Mouse (Mus musculus) liver, embryonic 16.5 days (tissue): ENCODE results near the gene Ncor2. TPM values are rescaled to one million over a fixed set of nuclear protein-coding genes. Genes with fewer than 3 reads are reported as not detected.

ENCODE experiments used
- ATAC-seq: fragments of 200-750 bp; cut with Nextera tagmentation; 2 replicates; pipeline ENCODE4 v1.8.0; 2017; ENCODE audit warnings: low read depth, mild to moderate bottlenecking, moderate number of reproducible peaks, moderate library complexity
- H3K27ac ChIP-seq: fragments of 300-500 bp; sonication (generic); 2 replicates; pipeline ENCODE4 v1.5.1; 2014; ENCODE audit warnings: mild to moderate bottlenecking, low read length
- H3K27me3 ChIP-seq: fragments of 300-500 bp; sonication (generic); 2 replicates; pipeline ENCODE4 v1.6.1; 2014; ENCODE audit warnings: low read depth, low read length, mixed read lengths; ENCODE audit not compliant: control insufficient read depth, insufficient read depth
- H3K36me3 ChIP-seq: fragments of 300-500 bp; sonication (generic); 2 replicates; pipeline ENCODE4 v1.6.1; 2014; ENCODE audit warnings: mild to moderate bottlenecking; ENCODE audit not compliant: control insufficient read depth, insufficient read depth
- H3K4me1 ChIP-seq: fragments of 300-500 bp; sonication (generic); 2 replicates; pipeline ENCODE4 v1.6.1; 2014; ENCODE audit warnings: low read depth, low read length, mixed read lengths; ENCODE audit not compliant: control insufficient read depth
- H3K4me2 ChIP-seq: fragments of 300-500 bp; sonication (generic); 2 replicates; pipeline ENCODE4 v1.6.1; 2014; ENCODE audit warnings: low read depth, low read length, mixed read lengths
- H3K4me3 ChIP-seq: fragments of 300-500 bp; sonication (generic); 2 replicates; pipeline ENCODE4 v1.5.1; 2014; ENCODE audit warnings: low read depth, mild to moderate bottlenecking, low read length
- H3K9ac ChIP-seq: fragments of 300-500 bp; sonication (generic); 2 replicates; pipeline ENCODE4 v1.6.1; 2014; ENCODE audit warnings: low read depth, low read length
- H3K9me3 ChIP-seq: fragments of 300-500 bp; sonication (generic); replicated peaks from 2 replicates; pipeline ENCODE4 v1.6.1; 2016; ENCODE audit warnings: low read length; ENCODE audit not compliant: control insufficient read depth
- WGBS: fragments of 180-500 bp; shearing (Covaris S2); extraction: QIAGEN DNeasy Blood & Tissue Kit; methylation state at CpG from one replicate; pipeline ENCODE4 v1.1.7; 2014; ENCODE audit not compliant: insufficient replicate concordance; 5-methylcytosine and 5-hydroxymethylcytosine counted together
- polyA plus RNA-seq: library from polyadenylated mRNA; unstranded; fragments of >200 nt; fragmentation: Nextera tagmentation; extraction: Ambion mirVana; gene quantifications from 2 replicates; pipeline ENCODE4 v1.2.1, GENCODE M21; 2015

The Ncor2 gene
- polyA plus RNA-seq, 1 experiment from 2014 or later = 4.2 TPM

- no peak for ATAC-seq
- no peaks in the 10 kb centered on the region for H3K27me3 ChIP-seq
- H3K4me1 ChIP-seq = no peaks in the 10 kb centered on the region
- H3K9me3 ChIP-seq = no peaks in the 10 kb centered on the region; the same call in 1 of the 2 replicates
- 81% methylated on average over 8 of the region's 8 CpGs for WGBS
- H3K4me3 ChIP-seq = no peak overlapping the region
- H3K27ac ChIP-seq = no peak overlapping the region
- no peak overlapping the region for H3K4me2 ChIP-seq
- no peaks in the 10 kb centered on the region; the same call in 1 of the 2 replicates for H3K36me3 ChIP-seq
- H3K9ac ChIP-seq = no peak overlapping the region
Measured at GRCm38 (mm10) chr5:125110196-125110595, 68.8 kb downstream of the Ncor2 start.

DNA sequence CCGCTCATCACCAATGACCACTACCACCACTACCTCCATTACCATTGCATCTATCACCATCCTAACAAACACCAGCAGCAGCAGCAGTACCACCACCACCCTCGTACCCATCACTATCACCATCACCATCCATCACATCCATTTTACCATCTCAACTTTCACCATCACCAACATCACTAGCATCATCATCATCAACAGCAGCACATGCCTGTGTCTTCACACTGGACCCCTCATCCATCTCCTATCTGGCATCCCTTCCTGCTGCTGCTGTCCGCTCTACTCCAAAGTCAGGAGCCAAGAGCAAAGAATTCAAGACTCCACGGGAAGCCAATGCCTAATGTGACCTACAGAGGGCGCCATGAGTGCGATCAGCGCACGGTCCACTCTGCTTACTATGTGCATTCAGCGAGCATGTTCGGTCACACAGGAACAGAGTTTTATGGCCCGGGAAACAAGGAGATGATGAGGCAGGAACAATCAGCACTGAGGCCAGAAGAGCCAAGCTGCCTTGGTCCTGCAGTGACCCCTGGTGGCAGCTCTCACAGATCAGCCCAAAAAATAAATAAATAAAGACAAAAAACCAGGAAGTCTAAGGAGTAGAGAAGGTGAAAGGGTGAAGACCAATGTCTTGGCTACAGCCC, 71.9 kb downstream of the Ncor2 start:
- Histone ChIP-seq H3K4me3 (no peak overlapping the region), H3K4me1 (no peaks in the 10 kb centered on the region; the same call in 1 of the 2 replicates), H3K27me3 (no peaks in the 10 kb centered on the region), H3K4me2 (no peak overlapping the region), H3K9ac (no peak overlapping the region), H3K36me3 (no peaks in the 10 kb centered on the region; the same call in 1 of the 2 replicates), H3K9me3 (no peaks in the 10 kb centered on the region), H3K27ac (no peak overlapping the region)
- no peak for ATAC-seq
- 51% methylated on average over 11 of the region's 11 CpGs for WGBS

DNA sequence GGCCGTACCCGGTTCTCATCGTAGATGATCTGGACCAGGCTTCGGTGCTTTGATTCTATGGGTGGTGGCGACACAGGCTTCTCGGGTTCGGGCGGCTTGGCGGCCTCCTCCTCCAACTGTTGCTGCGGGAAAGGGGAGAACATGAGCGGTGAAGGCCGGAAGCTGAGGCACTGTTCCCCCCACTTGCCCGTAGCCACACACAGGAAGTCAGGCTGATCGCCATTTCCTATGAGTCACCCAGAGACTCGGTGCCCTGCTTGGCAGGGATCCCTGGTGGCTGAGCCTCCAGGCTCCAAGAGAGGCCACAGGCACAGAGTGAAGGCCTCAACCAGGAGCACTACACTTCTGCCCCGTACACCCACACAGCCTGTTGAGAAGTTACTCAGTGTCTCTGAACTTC, 72.8 kb downstream of the Ncor2 start:
- Histone ChIP-seq H3K27ac (no peak overlapping the region), H3K36me3 (no peaks in the 10 kb centered on the region; the same call in 1 of the 2 replicates), H3K9me3 (no peaks in the 10 kb centered on the region), H3K27me3 (no peaks in the 10 kb centered on the region), H3K4me2 (no peak overlapping the region), H3K4me1 (no peaks in the 10 kb centered on the region; the same call in 1 of the 2 replicates), H3K4me3 (no peak overlapping the region), H3K9ac (no peak overlapping the region)
- ATAC-seq = peak; percentile 22; the same call in 1 of the 2 replicates
- WGBS = 32% methylated on average over 16 of the region's 16 CpGs

- Histone ChIP-seq H3K27ac (no peak overlapping the region), H3K27me3 (no peaks in the 10 kb centered on the region), H3K4me3 (no peak overlapping the region), H3K9ac (no peak overlapping the region), H3K4me2 (no peak overlapping the region), H3K36me3 (no peaks in the 10 kb centered on the region; the same call in 1 of the 2 replicates), H3K4me1 (no peaks in the 10 kb centered on the region; the same call in 1 of the 2 replicates), H3K9me3 (no peaks in the 10 kb centered on the region)
- WGBS = 54% methylated on average over 6 of the region's 6 CpGs
- no peak for ATAC-seq
Measured at GRCm38 (mm10) chr5:125104841-125105240, 74.2 kb downstream of the Ncor2 start.

DNA sequence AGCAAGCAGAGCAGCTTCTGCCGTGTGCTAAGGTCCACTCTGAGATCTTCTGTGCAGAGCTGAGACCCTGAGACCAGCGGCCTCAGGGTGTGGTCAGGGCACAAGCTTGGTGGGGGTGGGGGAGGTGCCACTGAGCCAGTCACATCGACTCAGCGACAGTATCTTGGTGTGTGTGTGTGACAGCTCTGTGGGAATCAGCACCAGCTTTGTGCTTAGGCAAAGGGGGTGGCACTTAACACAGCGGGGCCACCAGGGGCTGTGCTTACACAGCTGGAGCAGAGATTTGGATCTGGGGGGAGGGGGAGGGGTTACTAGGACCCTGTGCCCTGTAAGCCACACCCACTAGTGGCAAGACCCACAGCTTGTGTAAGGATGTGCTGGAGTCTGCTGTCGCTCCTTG, 75.6 kb downstream of the Ncor2 start:
- H3K9me3 ChIP-seq = no peaks in the 10 kb centered on the region
- no peak overlapping the region for H3K4me3 ChIP-seq
- H3K4me1 ChIP-seq = no peaks in the 10 kb centered on the region; the same call in 1 of the 2 replicates
- H3K4me2 ChIP-seq = no peak overlapping the region
- H3K36me3 ChIP-seq = no peaks in the 10 kb centered on the region; the same call in 1 of the 2 replicates
- no peak overlapping the region for H3K9ac ChIP-seq
- ATAC-seq = no peak
- no peaks in the 10 kb centered on the region for H3K27me3 ChIP-seq
- WGBS = 26% methylated on average over 6 of the region's 6 CpGs
- H3K27ac ChIP-seq = no peak overlapping the region

GRCm38 (mm10) chr5:125102907-125103306, 76.1 kb downstream of the Ncor2 start:
- WGBS = 50% methylated on average over 7 of the region's 7 CpGs
- H3K4me2 ChIP-seq = no peak overlapping the region
- H3K27ac ChIP-seq = no peak overlapping the region

GRCm38 (mm10) chr5:125102352-125102751, 76.7 kb downstream of the Ncor2 start:
- Histone ChIP-seq H3K9ac (no peak overlapping the region), H3K9me3 (no peaks in the 10 kb centered on the region), H3K4me2 (no peak overlapping the region), H3K4me3 (no peak overlapping the region), H3K27ac (no peak overlapping the region), H3K4me1 (no peaks in the 10 kb centered on the region; the same call in 1 of the 2 replicates), H3K36me3 (no peaks in the 10 kb centered on the region), H3K27me3 (no peaks in the 10 kb centered on the region)
- no peak for ATAC-seq
- WGBS = 24% methylated on average over 8 of the region's 8 CpGs

More at GRCm38 (mm10) chr5:125102907-125103306, 76.1 kb downstream of the Ncor2 start:
- Histone ChIP-seq H3K9ac (no peak overlapping the region), H3K36me3 (no peaks in the 10 kb centered on the region; the same call in 1 of the 2 replicates), H3K4me1 (no peaks in the 10 kb centered on the region; the same call in 1 of the 2 replicates), H3K27me3 (no peaks in the 10 kb centered on the region), H3K4me3 (no peak overlapping the region), H3K9me3 (no peaks in the 10 kb centered on the region)
- no peak for ATAC-seq

GRCm38 (mm10) chr5:125099785-125100350, 79.2 kb downstream of the Ncor2 start:
- H3K27ac ChIP-seq = no peak overlapping the region
- H3K4me1 ChIP-seq = no peaks in the 10 kb centered on the region; the same call in 1 of the 2 replicates
- no peak overlapping the region for H3K4me2 ChIP-seq
- no peaks in the 10 kb centered on the region for H3K27me3 ChIP-seq
- H3K9me3 ChIP-seq = no peaks in the 10 kb centered on the region
- no peak for ATAC-seq
- H3K4me3 ChIP-seq = no peak overlapping the region
- H3K36me3 ChIP-seq = no peaks in the 10 kb centered on the region
- H3K9ac ChIP-seq = no peak overlapping the region
- WGBS = 64% methylated on average over 5 of the region's 5 CpGs

- Histone ChIP-seq H3K9ac (no peak overlapping the region), H3K9me3 (no peaks in the 10 kb centered on the region), H3K36me3 (no peaks in the 10 kb centered on the region), H3K4me3 (no peak overlapping the region), H3K27me3 (no peaks in the 10 kb centered on the region), H3K4me1 (no peaks in the 10 kb centered on the region; the same call in 1 of the 2 replicates), H3K4me2 (no peak overlapping the region), H3K27ac (no peak overlapping the region)
- no peak for ATAC-seq
- 72% methylated on average over 9 of the region's 9 CpGs for WGBS
Measured at GRCm38 (mm10) chr5:125098692-125099091, 80.3 kb downstream of the Ncor2 start.
